Mouse (Mus musculus) inflammation-experienced regulatory T-cells, adult 6 months (primary cell): Measurements from ENCODE around the gene Spata17. TPM values are rescaled to one million over a fixed set of nuclear protein-coding genes. Genes with fewer than 3 reads are reported as not detected.

ENCODE experiments used
- ATAC-seq: one replicate; pipeline ENCODE4 v1.8.0; 2017
- polyA plus RNA-seq, 3 experiments: library from polyadenylated mRNA; unstranded; fragments of 100-300 nt; shearing (Covaris generic); gene quantifications; one replicate each; pipeline ENCODE4 v1.2.1; 2017

Gene Spata17
- polyA plus RNA-seq, 3 experiments from 2014 or later, result not detected

DNA sequence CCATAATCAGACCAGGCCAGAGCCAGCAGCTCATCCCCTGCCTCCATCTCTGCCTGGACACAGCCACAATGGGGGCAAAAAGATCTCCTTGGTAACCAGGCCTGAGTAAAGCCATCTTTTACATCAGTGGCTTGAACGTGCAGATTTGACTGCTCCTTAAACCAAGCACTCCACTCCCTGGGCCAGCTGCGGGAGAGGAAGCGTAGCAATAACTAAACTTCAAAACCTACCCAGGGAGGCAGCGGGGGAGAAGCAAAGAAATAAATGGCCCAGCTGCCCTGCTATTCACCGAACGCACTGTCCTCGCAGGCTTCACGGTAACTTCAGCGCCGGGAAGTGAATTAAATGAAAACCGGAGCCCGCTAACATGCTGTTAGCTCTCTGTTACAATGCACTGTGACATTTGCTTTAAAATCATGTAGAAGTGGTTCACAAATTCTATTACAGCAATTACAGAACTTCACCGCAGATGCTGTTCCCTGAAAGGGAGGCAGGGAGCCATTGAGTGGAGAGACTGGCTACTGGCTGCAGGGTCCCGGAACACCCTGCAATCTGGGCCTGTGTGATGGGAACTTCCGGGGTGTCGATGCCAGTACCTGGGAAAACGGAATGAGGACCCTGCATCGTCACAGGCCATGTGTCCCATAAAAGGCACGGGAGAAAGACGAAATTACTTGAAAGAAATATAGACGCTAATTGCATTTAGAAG, 217.5 kb downstream of the Spata17 start:
- no peak for ATAC-seq

Other genes with a start within 250 kb of the Spata17 start
- not detected for gene D1Pas1, start 248.0 kb downstream of the Spata17 start, polyA plus RNA-seq
- gene Gpatch2, start within 50 bp of the Spata17 start, polyA plus RNA-seq, result 10 to 100 TPM; 15.7 to 21.7 (median 20.3) TPM